Mouse (Mus musculus): ENCODE measurements around the gene Gls2. TPM values are rescaled to one million over a fixed set of nuclear protein-coding genes. Genes with fewer than 3 reads are reported as not detected.
"Not testable (repeated sequence)": the region's sequence is repeated elsewhere in the genome, so short reads cannot be mapped to it uniquely, and the experiment has no call there.

Gls2 gene
- not detected in 3 replicates for total RNA-seq (2017)

DNA sequence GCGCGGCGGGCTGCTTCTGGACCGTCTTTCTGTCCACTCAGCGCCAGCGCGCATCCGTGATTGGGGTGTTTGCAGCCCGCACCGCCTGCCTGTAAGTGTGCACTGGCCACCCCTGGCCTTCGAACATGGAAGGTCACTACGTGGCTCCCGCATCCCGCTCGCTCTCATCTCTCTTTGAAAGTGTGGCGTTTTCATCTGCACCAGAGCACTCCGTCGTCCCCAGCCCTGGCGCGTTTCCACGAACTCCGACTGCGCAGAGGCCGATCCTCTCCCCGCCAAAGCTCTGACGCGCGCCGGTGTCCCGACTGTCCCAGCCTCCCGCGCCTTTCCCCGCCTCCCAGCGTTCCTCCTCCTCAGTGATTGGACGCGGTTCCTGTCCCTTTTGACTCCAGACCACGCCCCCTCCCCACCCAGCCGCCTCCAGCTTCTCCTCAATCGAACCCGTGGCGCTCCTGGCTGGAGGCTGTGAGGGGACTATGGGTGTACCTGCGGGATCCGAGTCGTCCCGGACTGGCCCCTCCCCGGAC is at the start of gene Gls2:
Gls2 (plus strand) TSS at position 434 of the 527 bp plus-strand sequence.
- ATAC-seq (replicated peaks; ENCODE audit: insufficient number of reproducible peaks, low FRiP score, low TSS enrichment, poor library complexity, severe bottlenecking), result peak; percentile 96

DNA sequence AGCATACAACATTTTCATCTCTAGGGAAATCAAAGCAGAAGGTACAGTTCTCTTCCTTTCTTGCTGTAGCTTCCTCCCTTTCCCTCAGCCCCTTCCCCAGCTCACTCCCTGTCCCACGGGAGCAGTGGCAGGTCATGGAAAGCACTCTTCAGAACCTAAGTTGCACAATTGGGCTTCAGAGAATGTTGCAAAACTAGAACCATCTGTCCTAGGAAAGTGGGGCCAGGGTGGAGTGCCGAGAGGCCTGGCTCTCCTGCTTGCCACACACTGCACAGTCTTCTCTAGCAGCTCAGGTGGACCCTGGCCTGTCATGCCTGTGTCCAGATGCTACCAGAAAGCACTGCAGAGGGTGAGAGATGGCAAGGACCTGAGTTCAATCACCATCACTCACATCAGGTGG is 49.3 kb upstream of the Gls2 start:
- no peak for ATAC-seq (replicated peaks; ENCODE audit: insufficient number of reproducible peaks, low FRiP score, low TSS enrichment, poor library complexity, severe bottlenecking)

DNA sequence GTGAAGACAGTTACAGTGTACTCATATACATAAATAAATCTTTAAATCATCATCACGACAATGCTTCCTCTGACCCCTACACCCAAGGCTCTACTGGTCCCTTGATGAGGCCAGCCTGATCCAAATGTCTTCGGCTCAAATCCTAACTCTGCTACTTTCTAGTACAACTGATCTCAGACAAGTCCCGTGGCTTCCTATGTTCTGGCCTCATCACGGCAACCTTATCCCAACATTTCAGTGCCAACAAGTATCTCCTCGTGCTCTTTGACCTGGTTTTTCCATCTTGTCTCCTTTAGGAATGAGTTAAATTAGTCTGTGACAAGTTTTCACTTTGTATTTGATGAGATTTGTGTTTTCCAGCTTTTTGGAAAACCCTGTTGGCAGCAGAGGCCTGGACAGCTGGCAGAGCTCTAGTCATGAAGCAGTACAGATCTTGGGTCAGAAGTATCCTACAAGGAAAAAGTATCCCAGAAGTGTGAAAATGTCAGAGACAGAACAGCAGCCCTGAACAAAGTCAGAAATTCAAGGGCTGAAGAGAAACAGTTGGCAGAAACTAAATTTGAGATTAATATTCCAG is 45.4 kb upstream of the Gls2 start:
- no peak for ATAC-seq (replicated peaks; ENCODE audit: insufficient number of reproducible peaks, low FRiP score, low TSS enrichment, poor library complexity, severe bottlenecking)

DNA sequence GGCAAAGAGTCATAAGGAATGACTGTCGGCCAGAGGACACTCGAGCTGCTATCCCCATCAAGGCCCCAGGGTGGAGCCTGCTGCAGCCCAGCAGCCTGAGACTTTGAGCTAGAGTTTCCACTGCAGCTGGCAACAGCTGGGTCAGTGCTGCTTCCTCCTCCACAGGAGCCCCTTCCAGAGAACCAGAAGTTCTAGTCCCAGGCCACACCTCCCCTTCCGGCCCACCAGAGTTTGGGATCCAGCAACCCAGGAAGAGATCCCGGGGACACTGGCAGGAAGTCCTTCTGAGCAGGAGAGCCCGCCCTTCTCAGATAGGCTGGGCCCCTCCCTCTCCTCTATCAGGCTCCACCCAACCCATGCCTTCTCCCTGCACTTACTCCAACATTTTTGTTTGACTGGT is 44.7 kb upstream of the Gls2 start:
- peak; percentile 68 for ATAC-seq (replicated peaks; ENCODE audit: insufficient number of reproducible peaks, low FRiP score, low TSS enrichment, poor library complexity, severe bottlenecking)

GRCm38 (mm10) chr10:128150941-128151340 is 43.3 kb upstream of the Gls2 start:
- no peak for ATAC-seq (replicated peaks; ENCODE audit: insufficient number of reproducible peaks, low FRiP score, low TSS enrichment, poor library complexity, severe bottlenecking)

DNA sequence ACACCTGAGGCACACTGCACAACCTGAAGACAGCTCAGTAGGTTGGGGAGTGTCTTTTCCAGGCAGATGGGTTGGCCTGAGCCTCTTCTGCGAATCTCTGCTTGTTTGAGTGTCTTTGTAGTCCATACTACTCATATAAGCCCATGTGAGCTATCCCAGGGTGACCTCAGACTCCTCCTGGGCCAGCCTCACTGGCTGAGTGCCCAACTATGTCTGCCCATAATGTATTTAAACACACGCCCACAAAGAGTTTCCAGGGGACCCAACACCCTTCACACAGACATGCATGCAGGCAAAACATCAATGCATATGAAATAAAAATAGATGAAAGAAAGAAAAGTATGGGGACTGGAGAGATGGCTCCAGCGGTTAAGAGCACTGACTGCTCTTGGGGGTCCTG is 40.3 kb upstream of the Gls2 start:
- ATAC-seq (replicated peaks; ENCODE audit: insufficient number of reproducible peaks, low FRiP score, low TSS enrichment, poor library complexity, severe bottlenecking), result no peak

GRCm38 (mm10) chr10:128165726-128166125 is 28.5 kb upstream of the Gls2 start:
- ATAC-seq (replicated peaks; ENCODE audit: insufficient number of reproducible peaks, low FRiP score, low TSS enrichment, poor library complexity, severe bottlenecking), result not testable (repeated sequence)

GRCm38 (mm10) chr10:128167091-128167490 is 27.2 kb upstream of the Gls2 start:
- ATAC-seq (replicated peaks; ENCODE audit: insufficient number of reproducible peaks, low FRiP score, low TSS enrichment, poor library complexity, severe bottlenecking), result no peak

- ATAC-seq (replicated peaks; ENCODE audit: insufficient number of reproducible peaks, low FRiP score, low TSS enrichment, poor library complexity, severe bottlenecking), result not testable (repeated sequence)
Measured at GRCm38 (mm10) chr10:128171348-128171747, 22.9 kb upstream of the Gls2 start.

GRCm38 (mm10) chr10:128175302-128175701 is 19.0 kb upstream of the Gls2 start:
- ATAC-seq (replicated peaks; ENCODE audit: insufficient number of reproducible peaks, low FRiP score, low TSS enrichment, poor library complexity, severe bottlenecking), result no peak

DNA sequence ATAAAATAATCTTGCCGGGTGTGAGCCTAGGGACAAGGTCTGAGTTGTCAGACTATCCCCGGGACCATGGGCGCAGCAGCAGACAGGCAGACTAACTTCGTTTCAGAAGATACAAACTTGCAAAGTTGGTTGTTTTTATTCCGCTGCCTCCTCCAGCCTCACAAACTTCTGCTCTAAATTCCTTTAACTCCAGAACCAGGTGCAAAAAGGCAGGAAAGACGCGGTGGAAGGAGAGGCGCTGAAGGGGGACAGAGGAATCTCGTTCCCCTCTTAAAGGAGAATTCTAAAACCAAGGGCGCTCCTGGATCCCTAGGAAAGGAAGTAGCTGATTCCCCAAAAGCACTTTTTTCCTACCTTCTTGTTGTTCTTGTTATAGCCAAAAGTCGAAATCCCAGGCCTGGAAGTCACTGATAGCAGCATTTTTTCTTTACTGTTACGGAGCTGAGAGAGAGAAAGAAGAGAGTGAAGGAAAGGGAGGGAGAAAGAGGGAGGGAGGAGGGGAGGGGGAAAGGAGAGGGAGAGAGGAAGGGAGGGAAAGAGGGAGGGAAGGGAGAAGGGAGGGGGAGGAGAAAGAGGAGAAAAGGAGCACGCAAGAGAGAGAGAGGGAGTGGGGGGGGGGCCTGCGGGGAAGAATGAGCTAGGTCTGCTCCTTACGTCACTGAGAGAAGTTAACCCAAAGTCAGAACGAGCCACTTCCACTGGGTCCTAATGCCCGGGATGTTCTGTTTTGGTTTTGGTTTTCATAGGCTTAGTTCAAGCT is 18.1 kb upstream of the Gls2 start:
- ATAC-seq (replicated peaks; ENCODE audit: insufficient number of reproducible peaks, low FRiP score, low TSS enrichment, poor library complexity, severe bottlenecking), result peak; percentile 97

DNA sequence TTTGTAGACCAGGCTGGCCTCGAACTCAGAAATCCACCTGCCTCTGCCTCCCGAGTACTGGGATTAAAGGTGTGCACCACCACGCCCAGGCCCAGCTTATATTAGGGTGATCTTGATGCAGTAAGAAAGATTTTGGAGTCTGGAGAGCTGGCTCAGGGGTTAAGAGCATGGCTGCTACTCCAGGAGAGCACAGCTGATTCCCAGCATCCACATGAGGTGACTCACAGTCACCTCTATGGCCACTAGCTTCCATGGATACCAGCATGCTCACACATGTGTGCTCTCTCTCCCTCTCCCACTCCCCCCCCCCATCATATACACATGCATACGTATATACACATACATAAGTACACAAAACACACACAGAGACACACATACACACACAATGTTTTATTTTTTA is 16.9 kb upstream of the Gls2 start:
- ATAC-seq (replicated peaks; ENCODE audit: insufficient number of reproducible peaks, low FRiP score, low TSS enrichment, poor library complexity, severe bottlenecking), result no peak

DNA sequence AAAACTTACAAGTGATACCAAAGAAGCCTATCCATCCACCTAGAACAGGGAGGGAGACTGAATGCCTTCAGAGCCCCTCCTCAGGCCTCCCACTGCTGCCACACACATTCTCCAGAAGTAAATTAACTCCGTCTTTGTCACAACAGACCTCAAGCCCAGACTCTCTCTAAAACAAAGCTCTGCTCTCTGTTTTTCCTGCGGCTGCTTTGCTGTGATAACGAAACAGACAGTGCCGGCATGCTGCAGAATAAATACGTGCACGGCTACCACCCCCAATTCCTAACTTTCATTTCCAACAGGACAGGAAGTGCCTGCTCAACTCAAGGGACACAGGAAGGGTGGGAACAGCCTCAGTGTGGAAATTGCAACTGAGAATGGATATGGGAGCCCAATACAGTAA is 14.3 kb upstream of the Gls2 start, which contains the start of gene Rbms2:
Rbms2 (minus strand) TSS at position 309 of the 400 bp plus-strand sequence.
- no peak for ATAC-seq (replicated peaks; ENCODE audit: insufficient number of reproducible peaks, low FRiP score, low TSS enrichment, poor library complexity, severe bottlenecking)

GRCm38 (mm10) chr10:128184296-128184695 is 10.0 kb upstream of the Gls2 start:
- no peak for ATAC-seq (replicated peaks; ENCODE audit: insufficient number of reproducible peaks, low FRiP score, low TSS enrichment, poor library complexity, severe bottlenecking)

DNA sequence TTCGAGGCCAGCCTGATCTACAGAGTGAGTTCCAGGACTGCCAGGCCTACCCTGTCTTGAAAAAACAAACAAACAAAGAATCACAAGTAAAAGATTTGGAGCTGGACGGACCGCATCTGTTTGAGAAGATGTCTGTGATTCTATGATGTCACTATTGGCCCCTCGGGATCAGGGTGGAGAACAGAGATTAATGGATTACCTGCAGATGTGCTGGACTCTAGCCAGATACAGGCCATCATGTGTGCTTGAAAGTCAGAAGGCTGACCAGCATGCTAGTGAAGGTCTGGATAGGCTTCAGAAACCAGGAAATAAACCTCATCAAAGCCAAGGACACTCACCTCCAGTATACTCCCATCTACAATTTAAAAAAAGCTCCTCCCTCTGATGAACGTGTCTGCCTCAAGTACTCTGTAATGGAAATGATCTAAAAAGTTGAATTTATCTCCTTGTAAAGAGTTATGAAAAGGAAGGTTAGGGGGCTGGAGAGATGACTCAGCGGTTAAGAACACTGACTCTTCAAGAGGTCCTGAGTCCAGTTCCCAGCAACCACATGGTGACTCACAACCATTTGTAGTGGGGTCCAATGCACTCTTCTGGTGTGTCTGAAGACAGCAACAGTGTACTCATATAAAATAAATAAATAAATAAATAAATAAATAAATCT is 8.8 kb upstream of the Gls2 start:
- no peak for ATAC-seq (replicated peaks; ENCODE audit: insufficient number of reproducible peaks, low FRiP score, low TSS enrichment, poor library complexity, severe bottlenecking)

DNA sequence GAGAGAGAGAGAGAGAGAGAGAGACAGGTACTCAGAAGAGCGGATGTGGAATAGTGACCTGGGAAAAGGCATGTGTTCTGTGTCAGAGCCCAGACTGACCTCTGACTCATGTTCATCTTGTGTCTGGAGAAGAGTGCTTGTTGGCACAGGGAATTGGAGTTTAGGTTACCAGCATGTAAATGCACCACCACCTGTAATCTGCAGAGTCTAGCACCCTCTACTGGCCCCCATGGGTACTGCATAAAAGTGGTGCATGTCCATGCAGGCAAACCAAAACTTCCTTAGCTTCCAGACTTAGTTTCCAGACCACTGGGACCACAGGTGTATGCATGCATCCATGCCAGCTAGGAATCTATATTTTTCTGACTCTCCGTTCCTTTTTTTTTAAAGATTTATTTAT is 8.3 kb upstream of the Gls2 start:
- peak; percentile 84 for ATAC-seq (replicated peaks; ENCODE audit: insufficient number of reproducible peaks, low FRiP score, low TSS enrichment, poor library complexity, severe bottlenecking)

- ATAC-seq (replicated peaks; ENCODE audit: insufficient number of reproducible peaks, low FRiP score, low TSS enrichment, poor library complexity, severe bottlenecking), result no peak
Measured at GRCm38 (mm10) chr10:128187181-128187605, 7.1 kb upstream of the Gls2 start.

GRCm38 (mm10) chr10:128188242-128188877 is 5.9 kb upstream of the Gls2 start:
- 0 out of 2 replicates have a peak, but pooled peaks have one; percentile 78 for ATAC-seq (replicated peaks; ENCODE audit: insufficient number of reproducible peaks, low FRiP score, low TSS enrichment, poor library complexity, severe bottlenecking)

GRCm38 (mm10) chr10:128191472-128191871 is 2.8 kb upstream of the Gls2 start:
- no peak for ATAC-seq (replicated peaks; ENCODE audit: insufficient number of reproducible peaks, low FRiP score, low TSS enrichment, poor library complexity, severe bottlenecking)

Data from monocyte, adult 5-6 weeks (primary cell).